Mouse (Mus musculus): ENCODE results near the gene Gm47959. TPM values are rescaled to one million over a fixed set of nuclear protein-coding genes. Genes with fewer than 3 reads are reported as not detected.
A peak's percentile ranks its signal among the peaks of the same experiment; 100 is the strongest.

Gene Gm47959
- total and polyA plus RNA-seq, 2 experiments from 2014 or later, result not detected

- no peaks in the 10 kb centered on the region for H3K9me3 ChIP-seq (ENCODE audit: low read length)
- H3K36me3 ChIP-seq (ENCODE audit: insufficient read depth, low read length), result no peaks in the 10 kb centered on the region
- 73% methylated on average over 1 of the region's 1 CpGs for WGBS
- TF ChIP-seq CTCF (IDR thresholded peaks at IDR 0.05; ENCODE audit: low read depth), result no peak
- H3K27me3 ChIP-seq (ENCODE audit: insufficient read depth, low read length), result no peaks in the 10 kb centered on the region
- no peak overlapping the region for H3K4me2 ChIP-seq (ENCODE audit: low read depth, low read length)
- H3K4me1 ChIP-seq (ENCODE audit: insufficient read depth, low read length), result no peaks in the 10 kb centered on the region
- DNase-seq (ENCODE audit: low spot score) (no peak), ATAC-seq (no peak)
- no peak overlapping the region for H3K27ac ChIP-seq
- H3K4me3 ChIP-seq (ENCODE audit: low read length), result no peak overlapping the region
- H3K9ac ChIP-seq (replicated peaks; ENCODE audit: low read length), result no peak overlapping the region
These were observed 31.6 kb downstream of the Gm47959 start for GRCm38 (mm10) chr1:83031950-83032349.

- TF ChIP-seq CTCF (IDR thresholded peaks at IDR 0.05; ENCODE audit: low read depth), result no peak
- 94% methylated on average over 6 of the region's 6 CpGs for WGBS
- ATAC-seq (no peak), DNase-seq (ENCODE audit: low spot score) (no peak)
- H3K4me3 ChIP-seq (ENCODE audit: low read length), result no peak overlapping the region
- no peak overlapping the region for H3K9ac ChIP-seq (replicated peaks; ENCODE audit: low read length)
- H3K27me3 ChIP-seq (ENCODE audit: insufficient read depth, low read length), result no peaks in the 10 kb centered on the region
- no peak overlapping the region for H3K27ac ChIP-seq
- no peak overlapping the region for H3K4me2 ChIP-seq (ENCODE audit: low read depth, low read length)
- H3K4me1 ChIP-seq (ENCODE audit: insufficient read depth, low read length), result no peaks in the 10 kb centered on the region
- H3K36me3 ChIP-seq (ENCODE audit: insufficient read depth, low read length), result no peaks in the 10 kb centered on the region
- no peaks in the 10 kb centered on the region for H3K9me3 ChIP-seq (ENCODE audit: low read length)
These were observed 32.2 kb downstream of the Gm47959 start for GRCm38 (mm10) chr1:83032508-83032907.

GRCm38 (mm10) chr1:83034509-83034908 is 34.2 kb downstream of the Gm47959 start:
- no peak overlapping the region for H3K4me2 ChIP-seq (ENCODE audit: low read depth, low read length)
- no peaks in the 10 kb centered on the region for H3K27me3 ChIP-seq (ENCODE audit: insufficient read depth, low read length)
- H3K36me3 ChIP-seq (ENCODE audit: insufficient read depth, low read length), result no peaks in the 10 kb centered on the region
- H3K9ac ChIP-seq (replicated peaks; ENCODE audit: low read length), result no peak overlapping the region
- no peaks in the 10 kb centered on the region for H3K4me1 ChIP-seq (ENCODE audit: insufficient read depth, low read length)
- DNase-seq (ENCODE audit: low spot score) (no peak), ATAC-seq (no peak)
- TF ChIP-seq CTCF (IDR thresholded peaks at IDR 0.05; ENCODE audit: low read depth), result no peak
- 67% methylated on average over 5 of the region's 5 CpGs for WGBS
- H3K27ac ChIP-seq, result no peak overlapping the region
- H3K4me3 ChIP-seq (ENCODE audit: low read length), result no peak overlapping the region
- H3K9me3 ChIP-seq (ENCODE audit: low read length), result no peaks in the 10 kb centered on the region

GRCm38 (mm10) chr1:83036892-83037667 is 36.7 kb downstream of the Gm47959 start:
- TF ChIP-seq CTCF (IDR thresholded peaks at IDR 0.05; ENCODE audit: low read depth), result no peak

GRCm38 (mm10) chr1:83038109-83038672 is 37.8 kb downstream of the Gm47959 start, which contains the start of gene Slc19a3:
Slc19a3 (minus strand) TSS chr1:83038448.
- Histone ChIP-seq H3K27ac (peak within 1 kb of the TSS; percentile 32; the same call in 1 of the 2 replicates), H3K4me3 (ENCODE audit: low read length) (peak within 1 kb of the TSS; percentile 52), H3K9me3 (ENCODE audit: low read length) (no peaks in the 10 kb centered on the region), H3K4me2 (ENCODE audit: low read depth, low read length) (peak within 1 kb of the TSS; percentile 79), H3K9ac (replicated peaks; ENCODE audit: low read length) (peak within 1 kb of the TSS; percentile 51), H3K4me1 (ENCODE audit: insufficient read depth, low read length) (no peaks in the 10 kb centered on the region), H3K27me3 (ENCODE audit: insufficient read depth, low read length) (no peaks in the 10 kb centered on the region), H3K36me3 (ENCODE audit: insufficient read depth, low read length) (no peaks in the 10 kb centered on the region)
- ATAC-seq (peak; percentile 97), DNase-seq (ENCODE audit: low spot score) (peak; percentile 75)
- WGBS, result under 1% methylated on average over 25 of the region's 25 CpGs
- TF ChIP-seq CTCF (IDR thresholded peaks at IDR 0.05; ENCODE audit: low read depth), result no peak

More at GRCm38 (mm10) chr1:83036892-83037667, 36.7 kb downstream of the Gm47959 start:
- Histone ChIP-seq H3K4me1 (ENCODE audit: insufficient read depth, low read length) (no peaks in the 10 kb centered on the region), H3K4me2 (ENCODE audit: low read depth, low read length) (peak overlapping the region; percentile 79), H3K27me3 (ENCODE audit: insufficient read depth, low read length) (no peaks in the 10 kb centered on the region), H3K9ac (replicated peaks; ENCODE audit: low read length) (no peak overlapping the region), H3K9me3 (ENCODE audit: low read length) (no peaks in the 10 kb centered on the region), H3K36me3 (ENCODE audit: insufficient read depth, low read length) (no peaks in the 10 kb centered on the region), H3K27ac (no peak overlapping the region), H3K4me3 (ENCODE audit: low read length) (0 out of 2 replicates have a peak overlapping the region, but pooled peaks have one; percentile 52)
- DNase-seq (ENCODE audit: low spot score), result no peak
- 71% methylated on average over 11 of the region's 11 CpGs for WGBS
- ATAC-seq, result no peak

- 82% methylated on average over 4 of the region's 4 CpGs for WGBS
- H3K36me3 ChIP-seq (ENCODE audit: insufficient read depth, low read length), result no peaks in the 10 kb centered on the region
- no peak overlapping the region for H3K4me3 ChIP-seq (ENCODE audit: low read length)
- ATAC-seq (no peak), DNase-seq (ENCODE audit: low spot score) (no peak)
- no peaks in the 10 kb centered on the region for H3K27me3 ChIP-seq (ENCODE audit: insufficient read depth, low read length)
- H3K27ac ChIP-seq, result no peak overlapping the region
- TF ChIP-seq CTCF (IDR thresholded peaks at IDR 0.05; ENCODE audit: low read depth), result no peak
- no peaks in the 10 kb centered on the region for H3K4me1 ChIP-seq (ENCODE audit: insufficient read depth, low read length)
- H3K4me2 ChIP-seq (ENCODE audit: low read depth, low read length), result no peak overlapping the region
- no peaks in the 10 kb centered on the region for H3K9me3 ChIP-seq (ENCODE audit: low read length)
- no peak overlapping the region for H3K9ac ChIP-seq (replicated peaks; ENCODE audit: low read length)
These were observed 38.7 kb downstream of the Gm47959 start for GRCm38 (mm10) chr1:83039080-83039479.

- ATAC-seq (no peak), DNase-seq (ENCODE audit: low spot score) (no peak)
- no peak within 1 kb of the TSS for H3K27ac ChIP-seq
- no peaks in the 10 kb centered on the region for H3K4me1 ChIP-seq (ENCODE audit: insufficient read depth, low read length)
- H3K9ac ChIP-seq (replicated peaks; ENCODE audit: low read length), result no peak within 1 kb of the TSS
- no peak for TF ChIP-seq CTCF (IDR thresholded peaks at IDR 0.05; ENCODE audit: low read depth)
- WGBS, result 89% methylated on average over 2 of the region's 2 CpGs
- no peaks in the 10 kb centered on the region for H3K27me3 ChIP-seq (ENCODE audit: insufficient read depth, low read length)
- H3K4me3 ChIP-seq (ENCODE audit: low read length), result no peak within 1 kb of the TSS
- no peaks in the 10 kb centered on the region for H3K9me3 ChIP-seq (ENCODE audit: low read length)
- H3K4me2 ChIP-seq (ENCODE audit: low read depth, low read length), result no peak within 1 kb of the TSS
- H3K36me3 ChIP-seq (ENCODE audit: insufficient read depth, low read length), result no peaks in the 10 kb centered on the region
These were observed 42.0 kb downstream of the Gm47959 start, which contains the start of gene Krtap28-10 for GRCm38 (mm10) chr1:83042380-83042779. Krtap28-10 (minus strand) TSS chr1:83042480.
